Mouse (Mus musculus) small intestine, adult 2 months (tissue): ENCODE results near the gene Rpap2. TPM values are rescaled to one million over a fixed set of nuclear protein-coding genes. Genes with fewer than 3 reads are reported as not detected.

Experiments used
- H3K27ac ChIP-seq: fragments of 200-500 bp; 2 replicates; pipeline ENCODE4 v1.5.1; 2012; ENCODE audit warnings: low read depth, low read length, control low read depth, inconsistent platforms; ENCODE audit not compliant: insufficient read depth
- H3K27me3 ChIP-seq: fragments of 200-500 bp; 2 replicates; pipeline ENCODE4 v1.6.1; 2012; ENCODE audit warnings: mild to moderate bottlenecking, moderate library complexity, low read length, inconsistent platforms; ENCODE audit not compliant: control insufficient read depth, insufficient read depth
- H3K36me3 ChIP-seq: fragments of 200-500 bp; 2 replicates; pipeline ENCODE4 v1.6.1; 2012; ENCODE audit warnings: mild to moderate bottlenecking, low read length, control low read depth, inconsistent platforms; ENCODE audit not compliant: control insufficient read depth, insufficient read depth
- H3K4me1 ChIP-seq: fragments of 200-500 bp; 2 replicates; pipeline ENCODE4 v1.6.1; 2012; ENCODE audit warnings: low read length, inconsistent platforms, mixed read lengths; ENCODE audit not compliant: control insufficient read depth, insufficient read depth, insufficient read length
- H3K4me3 ChIP-seq: fragments of 200-500 bp; 2 replicates; pipeline ENCODE4 v1.5.1; 2012; ENCODE audit warnings: low read depth, mild to moderate bottlenecking, control low read depth, inconsistent platforms, low read length, moderate library complexity
- CTCF ChIP-seq: fragments of 200-500 bp; IDR thresholded peaks from 2 replicates; pipeline ENCODE4 v1.5.1; 2012; ENCODE audit warnings: low read depth, mild to moderate bottlenecking, control low read depth, inconsistent platforms, low read length, moderate library complexity, mixed read lengths; ENCODE audit not compliant: insufficient replicate concordance, insufficient read length; ENCODE audit errors: extremely low read depth
- POLR2A ChIP-seq: fragments of 200-500 bp; IDR thresholded peaks from 2 replicates; pipeline ENCODE4 v1.6.1; 2012; ENCODE audit warnings: low read depth, mild to moderate bottlenecking, control low read depth, inconsistent platforms, low read length, moderate library complexity
- WGBS: fragments of 180-500 bp; shearing (Covaris S2); methylation state at CpG from one replicate; pipeline ENCODE4 v1.1.7; 2018; 5-methylcytosine and 5-hydroxymethylcytosine counted together
- polyA plus RNA-seq: library from polyadenylated mRNA; depleted of rRNA; stranded (reverse); fragments of >200 nt; gene quantifications from 2 replicates; pipeline ENCODE4 v1.2.3, GENCODE M21; 2012; rRNA removed

Rpap2 gene
- 0.24 and 0.35 TPM in 2 replicates for polyA plus RNA-seq

DNA sequence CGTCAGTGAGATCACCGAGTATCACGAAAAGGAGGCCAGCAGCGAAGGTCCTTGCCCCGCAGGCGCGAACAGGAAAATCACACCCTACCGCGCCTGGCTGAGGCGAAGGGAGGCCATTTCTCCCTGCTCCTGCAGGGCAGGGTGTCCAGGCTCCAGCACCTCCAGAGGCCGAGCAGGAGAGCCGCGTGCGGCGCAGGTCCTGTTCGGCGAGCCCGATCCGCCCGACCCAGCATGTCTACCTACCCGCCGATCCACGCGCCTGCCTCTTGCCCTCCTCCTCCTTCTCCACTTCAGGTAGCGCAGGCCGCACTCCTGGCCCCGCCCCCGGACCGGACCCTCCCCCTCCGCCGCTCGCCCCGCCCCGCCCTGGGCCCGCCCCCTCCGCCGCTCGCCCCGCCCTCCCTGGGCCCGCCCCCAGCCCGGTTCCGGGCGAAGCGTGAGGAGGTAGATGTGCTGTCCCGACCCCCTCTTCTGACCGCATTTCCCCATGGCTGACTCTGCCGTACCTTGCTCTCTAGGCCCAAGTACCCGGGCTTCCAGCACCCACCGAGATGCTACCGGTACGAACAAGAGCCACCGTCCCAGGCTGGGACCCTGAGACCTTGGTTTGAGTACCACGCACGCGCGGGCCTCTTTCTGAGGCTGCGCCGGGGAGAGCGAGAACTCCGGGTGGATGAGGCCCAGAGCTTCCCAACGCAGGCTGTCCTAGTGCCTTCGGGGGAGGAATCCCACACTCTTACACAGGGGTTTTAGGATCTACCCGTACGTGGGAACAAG lies at the start of gene Rpap2, which contains the start of gene Glmn:
Gene Rpap2 (plus strand): TSS at position 73 of the 777 bp plus-strand sequence.
Gene Glmn (minus strand): TSS at position 588 of the 777 bp plus-strand sequence.
- H3K27me3 ChIP-seq: no peaks in the 10 kb centered on the region
- H3K4me1 ChIP-seq: no peaks in the 10 kb centered on the region
- peak within 1 kb of the TSS; percentile 93 for H3K4me3 ChIP-seq
- H3K27ac ChIP-seq: peak within 1 kb of the TSS; percentile 55
- TF ChIP-seq POLR2A (peak; percentile 32), CTCF (no peak)
- under 1% methylated on average over 58 of the region's 64 CpGs for WGBS
- H3K36me3 ChIP-seq: peaks cover 4% of the 10 kb centered on the region

DNA sequence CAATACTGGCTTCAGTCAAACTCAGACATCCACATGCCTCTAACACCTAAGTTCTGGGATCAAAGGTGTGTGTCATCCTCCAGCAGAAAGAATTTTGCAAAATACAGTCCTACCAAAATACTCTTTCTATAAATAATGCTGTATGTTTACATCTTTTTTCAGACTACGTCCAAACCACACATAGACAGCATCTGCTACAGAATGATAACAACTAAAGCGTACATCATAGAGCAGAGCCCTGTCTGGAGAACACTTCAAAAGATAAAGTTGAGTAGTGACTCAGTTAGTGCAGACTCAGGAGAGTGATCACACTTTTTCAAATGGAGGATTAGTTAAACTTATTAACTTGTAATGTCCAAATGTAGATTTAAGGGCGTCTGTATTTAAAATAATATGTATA lies 49.2 kb upstream of the Rpap2 start:
- 80% methylated on average over 3 of the region's 3 CpGs for WGBS
- H3K27ac ChIP-seq: no peak overlapping the region

DNA sequence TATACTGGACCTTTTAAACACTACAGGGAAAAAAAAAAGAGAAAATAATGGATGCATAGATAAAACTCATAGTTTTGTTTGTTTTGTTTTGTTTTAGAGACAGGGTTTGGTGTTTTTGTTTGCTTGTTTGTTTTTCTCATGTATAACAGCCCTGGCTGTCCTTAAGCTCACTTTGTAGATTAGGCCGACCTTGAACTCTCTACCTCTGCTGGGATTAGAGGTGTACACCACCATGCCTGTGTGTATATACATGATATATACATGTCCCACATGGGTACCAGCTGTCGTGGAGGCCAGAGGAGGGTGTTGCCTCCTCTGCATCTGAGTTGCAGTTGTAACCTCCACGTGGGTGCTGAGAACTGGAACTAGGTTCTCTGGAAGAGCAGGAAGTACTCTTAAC lies 48.7 kb upstream of the Rpap2 start:
- H3K27ac ChIP-seq: no peak overlapping the region
- no peaks in the 10 kb centered on the region for H3K4me1 ChIP-seq
- H3K27me3 ChIP-seq: no peaks in the 10 kb centered on the region
- no peaks in the 10 kb centered on the region for H3K36me3 ChIP-seq
- TF ChIP-seq POLR2A (no peak), CTCF (no peak)
- 82% methylated on average over 3 of the region's 3 CpGs for WGBS
- no peak overlapping the region for H3K4me3 ChIP-seq

More for the DNA sequence above, 49.2 kb upstream of the Rpap2 start:
- no peaks in the 10 kb centered on the region for H3K4me1 ChIP-seq
- no peak overlapping the region for H3K4me3 ChIP-seq
- H3K27me3 ChIP-seq: no peaks in the 10 kb centered on the region
- H3K36me3 ChIP-seq: no peaks in the 10 kb centered on the region
- TF ChIP-seq POLR2A (no peak), CTCF (no peak)

DNA sequence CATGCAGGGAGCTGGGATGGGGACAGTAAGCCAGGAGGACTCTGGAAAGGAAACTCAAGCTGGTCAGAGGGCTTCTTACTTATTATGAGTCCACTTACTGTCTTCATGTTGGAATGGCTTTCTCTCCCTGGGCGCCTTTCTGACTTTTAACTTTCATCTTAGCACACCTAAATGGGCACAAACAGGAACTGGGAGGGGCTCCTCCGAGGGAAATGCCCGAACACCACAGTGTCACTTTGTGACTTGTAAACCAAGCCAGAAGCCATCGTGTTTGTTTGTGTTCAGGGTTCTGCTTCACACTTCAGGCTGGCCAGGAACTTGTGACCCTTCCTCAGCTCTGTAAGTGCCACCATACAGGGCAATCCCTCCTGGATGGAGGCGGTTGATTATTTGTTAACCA lies 42.8 kb upstream of the Rpap2 start:
- Histone ChIP-seq H3K4me1 (no peaks in the 10 kb centered on the region), H3K4me3 (no peak overlapping the region), H3K36me3 (peaks cover 4% of the 10 kb centered on the region; the same call in 1 of the 2 replicates), H3K27me3 (no peaks in the 10 kb centered on the region), H3K27ac (no peak overlapping the region)
- 79% methylated on average over 5 of the region's 5 CpGs for WGBS
- no peak for TF ChIP-seq POLR2A
- no peak for TF ChIP-seq CTCF

DNA sequence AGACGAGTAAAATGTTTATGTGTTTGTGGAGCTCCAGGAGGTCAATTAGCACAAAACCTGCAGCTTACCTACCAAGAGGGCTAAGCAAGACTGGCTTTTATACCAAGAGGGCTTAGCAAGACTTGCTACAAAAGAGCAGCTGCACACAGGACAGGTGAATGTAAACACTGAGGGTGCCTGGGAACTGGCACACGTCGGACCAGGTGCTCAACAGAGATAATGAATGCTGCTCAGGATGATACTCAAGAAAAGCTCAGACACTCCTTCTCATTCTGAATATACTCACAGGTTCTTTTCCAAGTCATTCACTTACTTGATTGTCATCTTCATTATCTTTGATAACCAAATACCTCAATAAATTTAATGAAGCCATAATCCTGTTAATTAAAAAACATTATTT lies 40.2 kb upstream of the Rpap2 start:
- no peak overlapping the region for H3K27ac ChIP-seq
- no peaks in the 10 kb centered on the region for H3K27me3 ChIP-seq
- peaks cover 12% of the 10 kb centered on the region; the same call in 1 of the 2 replicates for H3K36me3 ChIP-seq
- no peak for TF ChIP-seq CTCF
- no peak for TF ChIP-seq POLR2A
- no peaks in the 10 kb centered on the region for H3K4me1 ChIP-seq
- 66% methylated on average over 3 of the region's 3 CpGs for WGBS
- no peak overlapping the region for H3K4me3 ChIP-seq

DNA sequence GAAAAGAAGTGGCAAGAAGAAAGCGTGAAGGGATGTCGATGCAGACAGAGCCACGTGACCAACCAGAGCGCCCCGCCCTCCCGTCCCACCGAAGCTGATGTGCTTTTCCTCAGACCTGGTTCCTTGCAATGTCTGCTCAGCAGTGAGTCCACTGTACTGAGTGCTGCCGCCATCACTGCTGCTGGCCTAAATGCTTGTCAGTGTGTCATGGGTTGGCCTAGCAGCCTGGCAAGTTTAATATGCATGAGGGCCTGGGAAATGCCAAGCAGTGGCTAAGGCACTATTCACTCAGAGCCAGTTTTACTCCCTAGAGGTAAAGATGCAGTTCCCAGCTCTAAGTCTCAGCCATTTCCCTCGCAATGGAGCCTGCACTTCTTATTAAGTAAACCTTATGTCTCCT lies 28.0 kb upstream of the Rpap2 start:
- Histone ChIP-seq H3K4me3 (no peak overlapping the region), H3K4me1 (no peaks in the 10 kb centered on the region), H3K27me3 (no peaks in the 10 kb centered on the region), H3K27ac (no peak overlapping the region), H3K36me3 (peaks cover 13% of the 10 kb centered on the region)
- TF ChIP-seq CTCF (no peak), POLR2A (no peak)
- WGBS: 97% methylated on average over 9 of the region's 9 CpGs

DNA sequence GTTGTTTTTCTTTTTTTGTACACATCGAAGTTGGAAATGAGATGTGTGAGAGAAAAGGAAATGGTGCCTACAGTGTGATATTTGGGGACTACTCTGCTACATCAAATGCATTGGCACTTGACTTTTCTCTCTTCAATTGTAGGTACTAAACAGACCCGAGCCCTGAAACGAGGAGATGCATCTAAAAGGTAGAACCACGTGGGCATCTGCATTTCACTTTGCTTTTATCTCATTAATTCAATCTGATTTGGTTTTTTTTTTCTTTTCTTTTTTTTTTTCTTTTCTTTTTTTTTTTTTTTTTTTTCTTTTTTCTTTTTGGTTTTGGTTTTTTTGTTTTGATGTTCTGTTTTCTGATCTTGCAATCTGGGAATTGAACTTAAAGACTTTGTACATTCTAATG lies 1.2 kb downstream of the Rpap2 start:
- Histone ChIP-seq H3K27me3 (no peaks in the 10 kb centered on the region), H3K4me1 (no peaks in the 10 kb centered on the region), H3K36me3 (peaks cover 9% of the 10 kb centered on the region), H3K27ac (no peak overlapping the region), H3K4me3 (no peak overlapping the region)
- WGBS: 19% methylated on average over 4 of the region's 4 CpGs
- no peak for TF ChIP-seq POLR2A
- no peak for TF ChIP-seq CTCF
